Mouse (Mus musculus) forebrain, embryonic 16.5 days (tissue): ENCODE results near the gene Srsf3. TPM values are rescaled to one million over a fixed set of nuclear protein-coding genes. Genes with fewer than 3 reads are reported as not detected.

ENCODE experiments used
- ATAC-seq: fragments of 200-750 bp; cut with Nextera tagmentation; 2 replicates; pipeline ENCODE4 v1.8.0; 2017; ENCODE audit warnings: mild to moderate bottlenecking, moderate library complexity
- H3K27ac ChIP-seq: fragments of 300-500 bp; sonication (generic); 2 replicates; pipeline ENCODE4 v1.5.1; 2014; ENCODE audit warnings: low read length, control low read depth
- H3K27me3 ChIP-seq: fragments of 300-500 bp; sonication (generic); replicated peaks from 2 replicates; pipeline ENCODE4 v1.6.1; 2014; ENCODE audit warnings: low read length; ENCODE audit not compliant: control insufficient read depth, insufficient read depth
- H3K36me3 ChIP-seq: fragments of 300-500 bp; sonication (generic); 2 replicates; pipeline ENCODE4 v1.6.1; 2014; ENCODE audit not compliant: control insufficient read depth, insufficient read depth
- H3K4me1 ChIP-seq: fragments of 300-500 bp; sonication (generic); replicated peaks from 2 replicates; pipeline ENCODE4 v1.6.1; 2014; ENCODE audit warnings: low read length; ENCODE audit not compliant: control insufficient read depth, insufficient read depth
- H3K4me2 ChIP-seq: fragments of 300-500 bp; sonication (generic); 2 replicates; pipeline ENCODE4 v1.6.1; 2014; ENCODE audit warnings: mild to moderate bottlenecking, low read length, control low read depth
- H3K4me3 ChIP-seq: fragments of 300-500 bp; sonication (generic); replicated peaks from 2 replicates; pipeline ENCODE4 v1.5.1; 2014; ENCODE audit warnings: mild to moderate bottlenecking, low read length, control low read depth
- H3K9ac ChIP-seq: fragments of 300-500 bp; sonication (generic); replicated peaks from 2 replicates; pipeline ENCODE4 v1.6.1; 2014; ENCODE audit warnings: low read depth, low read length, control low read depth
- H3K9me3 ChIP-seq: fragments of 300-500 bp; sonication (generic); 2 replicates; pipeline ENCODE4 v1.6.1; 2016; ENCODE audit warnings: low read length; ENCODE audit not compliant: control insufficient read depth
- WGBS: fragments of 180-500 bp; shearing (Covaris S2); extraction: QIAGEN DNeasy Blood & Tissue Kit; methylation state at CpG from one replicate; pipeline ENCODE4 v1.1.7; 2014; 5-methylcytosine and 5-hydroxymethylcytosine counted together
- polyA plus RNA-seq: library from polyadenylated mRNA; unstranded; fragments of >200 nt; fragmentation: Nextera tagmentation; extraction: Ambion mirVana; gene quantifications from 2 replicates; pipeline ENCODE4 v1.2.1, GENCODE M21; 2015

Srsf3 gene
- polyA plus RNA-seq, 1 experiment from 2014 or later, result 571 TPM

- no peak overlapping the region for H3K27ac ChIP-seq
- WGBS, result 59% methylated on average over 3 of the region's 3 CpGs
- ATAC-seq, result no peak
Observed at GRCm38 (mm10) chr17:29047697-29048514, 15.5 kb downstream of the Srsf3 start.

GRCm38 (mm10) chr17:29048748-29049507, 16.5 kb downstream of the Srsf3 start:
- ATAC-seq, result peak; percentile 49
- Histone ChIP-seq H3K27me3 (no peaks in the 10 kb centered on the region), H3K27ac (peak overlapping the region; percentile 16; the same call in 1 of the 2 replicates), H3K4me3 (no peak overlapping the region), H3K4me2 (no peak overlapping the region), H3K9ac (no peak overlapping the region), H3K9me3 (no peaks in the 10 kb centered on the region), H3K36me3 (peaks cover 13% of the 10 kb centered on the region; the same call in 1 of the 2 replicates), H3K4me1 (peaks cover 12% of the 10 kb centered on the region; the same call in 1 of the 2 replicates)
- WGBS, result 18% methylated on average over 13 of the region's 13 CpGs

More at GRCm38 (mm10) chr17:29047697-29048514, 15.5 kb downstream of the Srsf3 start:
- H3K4me1 ChIP-seq, result peaks cover 12% of the 10 kb centered on the region; the same call in 1 of the 2 replicates
- H3K9ac ChIP-seq, result no peak overlapping the region
- no peak overlapping the region for H3K4me2 ChIP-seq
- H3K4me3 ChIP-seq, result no peak overlapping the region
- H3K9me3 ChIP-seq, result no peaks in the 10 kb centered on the region
- H3K27me3 ChIP-seq, result no peaks in the 10 kb centered on the region
- peaks cover 21% of the 10 kb centered on the region for H3K36me3 ChIP-seq

GRCm38 (mm10) chr17:29049508-29049889, 17.1 kb downstream of the Srsf3 start:
- Histone ChIP-seq H3K27me3 (no peaks in the 10 kb centered on the region), H3K36me3 (peaks cover 10% of the 10 kb centered on the region; the same call in 1 of the 2 replicates), H3K4me1 (peaks cover 12% of the 10 kb centered on the region; the same call in 1 of the 2 replicates), H3K4me2 (no peak overlapping the region), H3K27ac (no peak overlapping the region), H3K4me3 (no peak overlapping the region), H3K9me3 (no peaks in the 10 kb centered on the region), H3K9ac (no peak overlapping the region)
- ATAC-seq, result no peak
- 82% methylated on average over 5 of the region's 5 CpGs for WGBS

- Histone ChIP-seq H3K36me3 (peaks cover 6% of the 10 kb centered on the region; the same call in 1 of the 2 replicates), H3K4me3 (no peak overlapping the region), H3K9me3 (no peaks in the 10 kb centered on the region), H3K9ac (no peak overlapping the region), H3K4me1 (peaks cover 12% of the 10 kb centered on the region; the same call in 1 of the 2 replicates), H3K27ac (no peak overlapping the region), H3K4me2 (no peak overlapping the region), H3K27me3 (no peaks in the 10 kb centered on the region)
- ATAC-seq, result 0 out of 2 replicates have a peak, but pooled peaks have one; percentile 6
- 91% methylated on average over 7 of the region's 7 CpGs for WGBS
Observed at GRCm38 (mm10) chr17:29049923-29050322, 17.5 kb downstream of the Srsf3 start.

GRCm38 (mm10) chr17:29050791-29051190, 18.4 kb downstream of the Srsf3 start:
- H3K9ac ChIP-seq, result no peak overlapping the region

GRCm38 (mm10) chr17:29053067-29053466, 20.6 kb downstream of the Srsf3 start:
- no peak overlapping the region for H3K4me3 ChIP-seq
- no peak overlapping the region for H3K9ac ChIP-seq
- no peak overlapping the region for H3K27ac ChIP-seq
- H3K36me3 ChIP-seq, result no peaks in the 10 kb centered on the region
- H3K27me3 ChIP-seq, result no peaks in the 10 kb centered on the region
- H3K4me1 ChIP-seq, result peaks cover 15% of the 10 kb centered on the region
- no peaks in the 10 kb centered on the region for H3K9me3 ChIP-seq
- WGBS, result 86% methylated on average over 6 of the region's 6 CpGs
- ATAC-seq, result no peak
- H3K4me2 ChIP-seq, result no peak overlapping the region

More at GRCm38 (mm10) chr17:29050791-29051190, 18.4 kb downstream of the Srsf3 start:
- no peaks in the 10 kb centered on the region for H3K9me3 ChIP-seq
- H3K27ac ChIP-seq, result no peak overlapping the region
- H3K4me3 ChIP-seq, result no peak overlapping the region
- H3K4me1 ChIP-seq, result peaks cover 11% of the 10 kb centered on the region; the same call in 1 of the 2 replicates
- no peak for ATAC-seq
- H3K4me2 ChIP-seq, result no peak overlapping the region
- WGBS, result 74% methylated on average over 14 of the region's 14 CpGs
- H3K36me3 ChIP-seq, result peaks cover 4% of the 10 kb centered on the region; the same call in 1 of the 2 replicates
- no peaks in the 10 kb centered on the region for H3K27me3 ChIP-seq

GRCm38 (mm10) chr17:29053841-29054240, 21.4 kb downstream of the Srsf3 start:
- no peak overlapping the region for H3K4me3 ChIP-seq
- no peak overlapping the region for H3K9ac ChIP-seq
- H3K27ac ChIP-seq, result no peak overlapping the region
- H3K4me1 ChIP-seq, result peaks cover 13% of the 10 kb centered on the region
- H3K4me2 ChIP-seq, result no peak overlapping the region
- H3K9me3 ChIP-seq, result no peaks in the 10 kb centered on the region
- WGBS, result 66% methylated on average over 7 of the region's 7 CpGs
- H3K27me3 ChIP-seq, result no peaks in the 10 kb centered on the region
- H3K36me3 ChIP-seq, result no peaks in the 10 kb centered on the region
- ATAC-seq, result no peak

GRCm38 (mm10) chr17:29054429-29054828, 22.0 kb downstream of the Srsf3 start:
- Histone ChIP-seq H3K27ac (no peak overlapping the region), H3K4me2 (no peak overlapping the region), H3K27me3 (no peaks in the 10 kb centered on the region), H3K9me3 (no peaks in the 10 kb centered on the region), H3K4me3 (no peak overlapping the region), H3K4me1 (peaks cover 11% of the 10 kb centered on the region), H3K36me3 (no peaks in the 10 kb centered on the region), H3K9ac (no peak overlapping the region)
- no peak for ATAC-seq
- 88% methylated on average over 6 of the region's 6 CpGs for WGBS

GRCm38 (mm10) chr17:29055586-29055985, 23.2 kb downstream of the Srsf3 start:
- Histone ChIP-seq H3K4me2 (no peak overlapping the region), H3K9me3 (no peaks in the 10 kb centered on the region), H3K27me3 (no peaks in the 10 kb centered on the region), H3K27ac (no peak overlapping the region), H3K4me1 (peaks cover 9% of the 10 kb centered on the region), H3K36me3 (no peaks in the 10 kb centered on the region), H3K9ac (no peak overlapping the region), H3K4me3 (no peak overlapping the region)
- WGBS, result 71% methylated on average over 5 of the region's 5 CpGs
- no peak for ATAC-seq
